Mouse (Mus musculus) cerebellum, adult 18-20 months (tissue): ENCODE data around the gene Cyyr1.
A peak's percentile ranks its signal among the peaks of the same experiment; 100 is the strongest.

Experiments
- DNase-seq, 2 experiments: peaks; one replicate each; pipeline ENCODE4 v3.0.0; 2021

The Cyyr1 gene

GRCm38 (mm10) chr16:85455043-85455442 lies 98.2 kb downstream of the Cyyr1 start:
- DNase-seq: no peak

GRCm38 (mm10) chr16:85446306-85446705 lies 106.9 kb downstream of the Cyyr1 start:
- no peak for DNase-seq

- peak; percentile 34 to 47 for DNase-seq
Measured at GRCm38 (mm10) chr16:85445801-85446200, 107.4 kb downstream of the Cyyr1 start.

- DNase-seq: peak; percentile 42 to 49
Measured at GRCm38 (mm10) chr16:85435427-85435826, 117.8 kb downstream of the Cyyr1 start.

- DNase-seq: no peak
Measured at GRCm38 (mm10) chr16:85429173-85429572, 124.0 kb downstream of the Cyyr1 start.

- no peak for DNase-seq
Measured at GRCm38 (mm10) chr16:85422889-85423288, 130.3 kb downstream of the Cyyr1 start.

GRCm38 (mm10) chr16:85415415-85415814 lies 137.8 kb downstream of the Cyyr1 start:
- DNase-seq: peak; percentile 85 to 90

GRCm38 (mm10) chr16:85393430-85393948 lies 159.7 kb downstream of the Cyyr1 start:
- no peak for DNase-seq

- no peak for DNase-seq
Measured at GRCm38 (mm10) chr16:85386801-85387200, 166.4 kb downstream of the Cyyr1 start.
